Mouse (Mus musculus) olfactory bulb, adult 2 months (tissue): ENCODE measurements around the gene Ubr3. TPM values are rescaled to one million over a fixed set of nuclear protein-coding genes. Genes with fewer than 3 reads are reported as not detected.
"Not testable (repeated sequence)": the region's sequence is repeated elsewhere in the genome, so short reads cannot be mapped to it uniquely, and the experiment has no call there.

Experiments
- H3K27ac ChIP-seq: fragments of 200-500 bp; 2 replicates; pipeline ENCODE4 v1.5.1; 2012; ENCODE audit warnings: low read depth, low read length; ENCODE audit not compliant: insufficient read depth
- H3K4me1 ChIP-seq: fragments of 200-500 bp; 2 replicates; pipeline ENCODE4 v1.6.1; 2012; ENCODE audit warnings: low read length; ENCODE audit not compliant: control insufficient read depth, insufficient read depth
- H3K4me3 ChIP-seq: fragments of 200-500 bp; 2 replicates; pipeline ENCODE4 v1.5.1; 2012; ENCODE audit warnings: mild to moderate bottlenecking, low read depth, low read length, moderate library complexity; ENCODE audit not compliant: insufficient read depth
- CTCF ChIP-seq: fragments of 200-500 bp; IDR thresholded peaks from 2 replicates; pipeline ENCODE4 v1.5.1; 2012; ENCODE audit warnings: low read depth, mild to moderate bottlenecking, low read length, moderate library complexity; ENCODE audit not compliant: insufficient read depth
- POLR2A ChIP-seq: fragments of 200-500 bp; IDR thresholded peaks from 2 replicates; pipeline ENCODE4 v1.6.1; 2012; ENCODE audit warnings: mild to moderate bottlenecking, low read depth, low read length, moderate library complexity; ENCODE audit not compliant: insufficient read depth
- WGBS: fragments of 180-500 bp; shearing (Covaris S2); methylation state at CpG from one replicate; pipeline ENCODE4 v1.1.7; 2018; 5-methylcytosine and 5-hydroxymethylcytosine counted together
- polyA plus RNA-seq: library from polyadenylated mRNA; stranded (reverse); fragments of >200 nt; gene quantifications from 2 replicates; pipeline ENCODE4 v1.2.4, GENCODE M21; 2012; ENCODE audit warnings: low replicate concordance; ENCODE audit not compliant: missing spikeins, insufficient read depth, insufficient read length

Gene Ubr3
- polyA plus RNA-seq, 1 experiment: 194 TPM

GRCm38 (mm10) chr2:69952849-69953248 is 55.8 kb downstream of the Ubr3 start:
- TF ChIP-seq CTCF: no peak
- TF ChIP-seq POLR2A: no peak
- 54% methylated on average over 8 of the region's 8 CpGs for WGBS
- H3K27ac ChIP-seq: 0 out of 2 replicates have a peak overlapping the region, but pooled peaks have one; percentile 17
- H3K4me3 ChIP-seq: no peak overlapping the region
- no peaks in the 10 kb centered on the region for H3K4me1 ChIP-seq

GRCm38 (mm10) chr2:69955635-69956034 is 58.6 kb downstream of the Ubr3 start:
- TF ChIP-seq CTCF: no peak
- TF ChIP-seq POLR2A: no peak
- no peaks in the 10 kb centered on the region for H3K4me1 ChIP-seq
- WGBS: 27% methylated on average over 2 of the region's 2 CpGs
- no peak overlapping the region for H3K4me3 ChIP-seq
- no peak overlapping the region for H3K27ac ChIP-seq

GRCm38 (mm10) chr2:69957622-69958021 is 60.6 kb downstream of the Ubr3 start:
- 94% methylated on average over 2 of the region's 2 CpGs for WGBS
- Histone ChIP-seq H3K4me3 (no peak overlapping the region), H3K4me1 (no peaks in the 10 kb centered on the region), H3K27ac (no peak overlapping the region)
- TF ChIP-seq POLR2A (no peak), CTCF (no peak)

GRCm38 (mm10) chr2:69974896-69975295 is 77.8 kb downstream of the Ubr3 start:
- H3K27ac ChIP-seq: no peak overlapping the region
- 0 out of 2 replicates have a peak, but pooled peaks cover 3% of the 10 kb centered on the region for H3K4me1 ChIP-seq
- TF ChIP-seq POLR2A (no peak), CTCF (no peak)
- 66% methylated on average over 2 of the region's 2 CpGs for WGBS
- no peak overlapping the region for H3K4me3 ChIP-seq

- H3K27ac ChIP-seq: no peak overlapping the region
- H3K4me3 ChIP-seq: no peak overlapping the region
- TF ChIP-seq POLR2A (no peak), CTCF (no peak)
- no peaks in the 10 kb centered on the region for H3K4me1 ChIP-seq
- 92% methylated on average over 6 of the region's 6 CpGs for WGBS
Measured at GRCm38 (mm10) chr2:69989224-69989623, 92.2 kb downstream of the Ubr3 start.

- Histone ChIP-seq H3K4me3 (no peak overlapping the region), H3K4me1 (no peaks in the 10 kb centered on the region), H3K27ac (no peak overlapping the region)
- WGBS: 57% methylated on average over 2 of the region's 2 CpGs
- TF ChIP-seq POLR2A (no peak), CTCF (no peak)
Measured at GRCm38 (mm10) chr2:69990647-69991046, 93.6 kb downstream of the Ubr3 start.

GRCm38 (mm10) chr2:69994082-69994736 is 97.2 kb downstream of the Ubr3 start:
- H3K27ac ChIP-seq, H3K4me1 ChIP-seq, H3K4me3 ChIP-seq: not testable (repeated sequence)
- 81% methylated on average over 3 of the region's 3 CpGs for WGBS

GRCm38 (mm10) chr2:69994779-69995178 is 97.7 kb downstream of the Ubr3 start:
- 66% methylated on average over 2 of the region's 2 CpGs for WGBS
- Histone ChIP-seq H3K27ac (no peak overlapping the region), H3K4me3 (no peak overlapping the region), H3K4me1 (no peaks in the 10 kb centered on the region)
- TF ChIP-seq POLR2A: no peak
- no peak for TF ChIP-seq CTCF

- H3K4me1 ChIP-seq: no peaks in the 10 kb centered on the region
- no peak for TF ChIP-seq CTCF
- TF ChIP-seq POLR2A: no peak
- no peak overlapping the region for H3K27ac ChIP-seq
- 86% methylated on average over 7 of the region's 7 CpGs for WGBS
- H3K4me3 ChIP-seq: no peak overlapping the region
Measured at GRCm38 (mm10) chr2:69999097-69999770, 102.2 kb downstream of the Ubr3 start.
